ENCODE assay signal across 37 mouse cellular contexts in genomic region chr16:30257718-30258117, GRCm38 (mm10). TPM values are rescaled to one million over a fixed set of nuclear protein-coding genes. Genes with fewer than 3 reads are reported as not detected.
A peak's percentile ranks its signal among the peaks of the same experiment; 100 is the strongest.
DNase-seq lines count a peak whose midpoint lies in the region; ATAC-seq and TF ChIP-seq lines count a peak whose summit lies in the region.
"Had no signal": no experiment of that assay in that cellular context is flagged by ENCODE, and none has a peak within 500 bp of the region (broad histone marks: within the 10 kb centered on the region; RNA-seq: fewer than 3 reads in every experiment).

No protein-coding gene starts in this region.

- H3K27ac ChIP-seq in heart, embryonic 10.5 days = no peak overlapping the region
- H3K27ac ChIP-seq in MEL (ENCODE audit: control insufficient read depth, low read depth, low read length) = no peak overlapping the region
- H3K27ac ChIP-seq: embryonic facial prominence, embryonic 13.5 days; forebrain, embryonic 12.5 days; gastrocnemius, adult 2 months; hindbrain, postnatal 0 days; midbrain, embryonic 13.5 days had no signal

- H3K27me3 ChIP-seq in heart, embryonic 10.5 days (ENCODE audit: insufficient read depth, poor library complexity, severe bottlenecking) = peaks cover 32% of the 10 kb centered on the region
- no peaks in the 10 kb centered on the region for H3K27me3 ChIP-seq in MEL (ENCODE audit: control insufficient read depth in 1 of 2, insufficient read depth in 2 of 2, low read length in 2 of 2)
- H3K27me3 ChIP-seq: embryonic facial prominence, embryonic 13.5 days had no signal

- peak; percentile 87 for DNase-seq in heart, adult 11 months
- no peak for DNase-seq in heart, embryonic 10.5 days (ENCODE audit: low spot score)
- DNase-seq in monocyte, adult 2 months (ENCODE audit: low read depth in 1 of 2, low spot score in 2 of 2) = peak; percentile 4 to 9
- DNase-seq in MEL (ENCODE audit: low read depth, low spot score) = peak; percentile 39
- DNase-seq in Muller cell, postnatal 12 days (ENCODE audit: inconsistent ontology term) = no peak
- DNase-seq: adrenal gland, postnatal 10 days; cerebellum, adult 18-20 months; cerebellum, postnatal 25 days; embryo, embryonic 11 days; gastrocnemius, adult 2 months; heart, postnatal 10 days; kidney, adult 9 months; kidney, postnatal 25 days; lung, adult 2 months; lung, postnatal 14 days; retina, postnatal 1 day; right cerebral cortex, postnatal 25 days; spleen, adult 18-20 months; thymus, postnatal 25 days had no signal

- no peaks in the 10 kb centered on the region for H3K9me3 ChIP-seq in heart, embryonic 10.5 days
- H3K9me3 ChIP-seq in MEL (replicated peaks; ENCODE audit: insufficient read depth, low read length) = no peaks in the 10 kb centered on the region
- H3K9me3 ChIP-seq: embryonic facial prominence, embryonic 13.5 days; forebrain, embryonic 12.5 days; heart, embryonic 12.5 days; midbrain, embryonic 13.5 days had no signal

- TF ChIP-seq POLR2A in MEL (IDR thresholded peaks at IDR 0.05; ENCODE audit: control insufficient read depth in 1 of 2, insufficient read depth in 1 of 2, low read depth in 1 of 2, low read length in 2 of 2, poor library complexity in 1 of 2) = no peak

- no peak for TF ChIP-seq CTCF in MEL (IDR thresholded peaks at IDR 0.05 in 2 of 3, conservative IDR thresholded peaks at IDR 0.05 in 1 of 3; ENCODE audit: control insufficient read depth in 1 of 3, insufficient read depth in 1 of 3, low read depth in 2 of 3, low read length in 3 of 3, poor library complexity in 1 of 3, severe bottlenecking in 1 of 3)

- TF ChIP-seq EP300 in MEL (IDR thresholded peaks at IDR 0.05; ENCODE audit: low read depth in 1 of 2, low read length in 2 of 2) = 0 out of 4 replicates have a peak, but pooled peaks of 1 of the 2 experiments have one; percentile 16

- peaks cover 24% of the 10 kb centered on the region for H3K4me1 ChIP-seq in heart, embryonic 10.5 days
- H3K4me1 ChIP-seq in MEL (ENCODE audit: control insufficient read depth in 1 of 2, insufficient read depth in 2 of 2, low read length in 2 of 2) = peaks cover 0 to 14% of the 10 kb centered on the region in 2 experiments; a peak in 3 of 4 replicates
- H3K4me1 ChIP-seq: forebrain, embryonic 12.5 days; midbrain, embryonic 13.5 days had no signal

- no peaks in the 10 kb centered on the region for H3K36me3 ChIP-seq in heart, embryonic 10.5 days
- peaks cover 0 to 5% of the 10 kb centered on the region in 2 experiments; a peak in 2 of 4 replicates for H3K36me3 ChIP-seq in MEL (ENCODE audit: control insufficient read depth in 1 of 2, insufficient read depth in 2 of 2, low read length in 2 of 2)
- H3K36me3 ChIP-seq: embryonic facial prominence, embryonic 13.5 days; forebrain, embryonic 12.5 days; heart, embryonic 12.5 days; midbrain, embryonic 13.5 days had no signal

- H3K9ac ChIP-seq in MEL (ENCODE audit: control insufficient read depth, low read depth, low read length, poor library complexity, severe bottlenecking) = no peak overlapping the region
- H3K9ac ChIP-seq: embryonic facial prominence, embryonic 13.5 days; forebrain, embryonic 12.5 days; heart, embryonic 12.5 days; midbrain, embryonic 13.5 days had no signal

- H3K79me2 ChIP-seq in MEL (ENCODE audit: control insufficient read depth, insufficient read depth, low read length, poor library complexity) = no peaks in the 10 kb centered on the region

- H3K4me3 ChIP-seq in heart, embryonic 10.5 days = no peak overlapping the region
- no peak overlapping the region for H3K4me3 ChIP-seq in MEL (ENCODE audit: control insufficient read depth in 1 of 2, insufficient read depth in 1 of 2, low read depth in 2 of 2, low read length in 2 of 2)
- H3K4me3 ChIP-seq: embryonic facial prominence, embryonic 13.5 days; erythroblast, embryonic 14.5 days; forebrain, embryonic 12.5 days; gastrocnemius, adult 2 months; heart, embryonic 12.5 days; megakaryocyte, embryonic 14.5 days; midbrain, embryonic 13.5 days had no signal

- ATAC-seq in monocyte, adult 5-6 weeks (replicated peaks; ENCODE audit: insufficient number of reproducible peaks, low FRiP score, low TSS enrichment, poor library complexity, severe bottlenecking) = no peak
- ATAC-seq in megakaryocyte progenitor cell, adult 5-6 weeks (replicated peaks; ENCODE audit: poor library complexity) = peak; percentile 84
- ATAC-seq: CD4-positive, CD25-positive, alpha-beta regulatory T cell, adult 4 months; hindbrain, postnatal 0 days; intestine, embryonic 16.5 days; midbrain, embryonic 13.5 days had no signal

- WGBS in heart, embryonic 10.5 days = 68% methylated on average over 9 of the region's 9 CpGs

- no peak for TF ChIP-seq RAD21 in MEL (IDR thresholded peaks at IDR 0.05; ENCODE audit: low read depth, low read length)

TF ChIP-seq in MEL, 35 proteins besides CTCF, POLR2A, EP300 and RAD21:
- TF ChIP-seq MAX (IDR thresholded peaks at IDR 0.05; ENCODE audit: low read length) (no peak), TBP (IDR thresholded peaks at IDR 0.05; ENCODE audit: low read depth, low read length) (no peak), MAZ (IDR thresholded peaks at IDR 0.05; ENCODE audit: low read depth, low read length) (no peak), NELFE (IDR thresholded peaks at IDR 0.05; ENCODE audit: low read depth, low read length) (no peak), RCOR1 (IDR thresholded peaks at IDR 0.05; ENCODE audit: low read depth, low read length) (no peak)

RNA-seq across cellular contexts. Expression of gene Cpn2, which starts 9.6 kb away (rescaled TPM):
- polyA plus RNA-seq in heart, embryonic 10.5 days (2016; fragmentation: Nextera tagmentation; extraction: Ambion mirVana) = 0.23 TPM in 1 of 2 replicates, not detected in the other
- 0.32 TPM in 1 of 3 replicates, not detected in the others for total RNA-seq in monocyte, adult 5-6 weeks (2017)
- total RNA-seq in MEL (2012; rRNA removed) = not detected in 2 replicates
- not detected for polyA plus RNA-seq in MEL (2012; ENCODE audit: insufficient read depth in 1 of 2, insufficient read length in 2 of 2, low read depth in 1 of 2, low replicate concordance in 2 of 2, missing spikeins in 1 of 2)
- total RNA-seq in megakaryocyte progenitor cell, adult 5-6 weeks (2015) = not detected in 2 replicates
- total RNA-seq in megakaryocyte progenitor cell, adult 5-6 weeks (2017) = not detected in 2 replicates
- total RNA-seq: gastrocnemius, adult 2 months; layer of hippocampus, adult 8-10 months; left cerebral cortex, adult 18-20 months; left cerebral cortex, postnatal 36 days had no signal
- polyA plus RNA-seq: CD4-positive, CD25-positive, alpha-beta regulatory T cell, adult 4 months; embryonic facial prominence, embryonic 13.5 days; forebrain, embryonic 12.5 days; frontal cortex, adult 2 months; heart, embryonic 12.5 days; hindbrain, embryonic 11.5 days; hindbrain, postnatal 0 days; limb, embryonic 14.5 days; midbrain, embryonic 13.5 days; neural tube, embryonic 14.5 days had no signal

RNA-seq across cellular contexts. Expression of gene Lrrc15, which starts 25.3 kb away (rescaled TPM):
- 0.20 and 0.37 TPM in 2 replicates for polyA plus RNA-seq in heart, embryonic 10.5 days (2016; fragmentation: Nextera tagmentation; extraction: Ambion mirVana)
- 0.19 TPM in 1 of 3 replicates, not detected in the others for total RNA-seq in monocyte, adult 5-6 weeks (2017)
- total RNA-seq in MEL (2012; rRNA removed) = not detected in 2 replicates
- polyA plus RNA-seq in MEL (2012; ENCODE audit: insufficient read depth in 1 of 2, insufficient read length in 2 of 2, low read depth in 1 of 2, low replicate concordance in 2 of 2, missing spikeins in 1 of 2) = not detected
- total RNA-seq in megakaryocyte progenitor cell, adult 5-6 weeks (2015) = not detected in 2 replicates
- not detected in 2 replicates for total RNA-seq in megakaryocyte progenitor cell, adult 5-6 weeks (2017)
- total RNA-seq: left cerebral cortex, adult 18-20 months; left cerebral cortex, postnatal 36 days had no signal
- polyA plus RNA-seq: CD4-positive, CD25-positive, alpha-beta regulatory T cell, adult 4 months; erythroblast, embryonic 14.5 days; frontal cortex, adult 2 months had no signal

RNA-seq across cellular contexts. Expression of gene Gp5, which starts 52.9 kb away (rescaled TPM):
- polyA plus RNA-seq in heart, embryonic 10.5 days (2016; fragmentation: Nextera tagmentation; extraction: Ambion mirVana) = 3.0 and 5.4 TPM in 2 replicates
- 0.75 to 10.9 TPM (median 1.1 TPM) in 3 replicates for total RNA-seq in monocyte, adult 5-6 weeks (2017)
- 49.0 and 59.2 TPM in 2 replicates for total RNA-seq in MEL (2012; rRNA removed)
- polyA plus RNA-seq in MEL (2012; ENCODE audit: insufficient read depth in 1 of 2, insufficient read length in 2 of 2, low read depth in 1 of 2, low replicate concordance in 2 of 2, missing spikeins in 1 of 2) = 10 to 100 TPM in 1 of 2 experiments, not detected in 1; 63.1 TPM
- total RNA-seq in megakaryocyte progenitor cell, adult 5-6 weeks (2015) = 1.1 and 1.5 TPM in 2 replicates
- total RNA-seq in megakaryocyte progenitor cell, adult 5-6 weeks (2017) = 0.46 and 1.2 TPM in 2 replicates
- total RNA-seq: gastrocnemius, adult 2 months had no signal
- polyA plus RNA-seq: CD4-positive, CD25-positive, alpha-beta regulatory T cell, adult 4 months had no signal

Comparison
In these comparisons a context has a peak if more than half of its experiments do, and no peak if none do; other contexts are left out.
1. DNase-seq: peak in heart, adult 11 months (single experiment), monocyte, adult 2 months (2 of 2) and MEL (single experiment); none in heart, embryonic 10.5 days (single experiment) and Muller cell, postnatal 12 days (single experiment).